Mouse (Mus musculus) forebrain, embryonic 15.5 days (tissue): ENCODE measurements around the gene Prnd. TPM values are rescaled to one million over a fixed set of nuclear protein-coding genes. Genes with fewer than 3 reads are reported as not detected.
A peak's percentile ranks its signal among the peaks of the same experiment; 100 is the strongest.

Experiments
- ATAC-seq: fragments of 200-750 bp; cut with Nextera tagmentation; replicated peaks from 2 replicates; pipeline ENCODE4 v1.8.0; 2017; ENCODE audit warnings: mild to moderate bottlenecking, moderate TSS enrichment, moderate library complexity
- H3K27ac ChIP-seq: fragments of 300-500 bp; sonication (generic); replicated peaks from 2 replicates; pipeline ENCODE4 v1.5.1; 2015; ENCODE audit warnings: mild to moderate bottlenecking, inconsistent platforms
- H3K27me3 ChIP-seq: fragments of 300-500 bp; sonication (generic); 2 replicates; pipeline ENCODE4 v1.6.1; 2015; ENCODE audit warnings: inconsistent platforms
- H3K36me3 ChIP-seq: fragments of 300-500 bp; sonication (generic); 2 replicates; pipeline ENCODE4 v1.6.1; 2015; ENCODE audit warnings: mild to moderate bottlenecking, inconsistent platforms
- H3K4me1 ChIP-seq: fragments of 300-500 bp; sonication (generic); 2 replicates; pipeline ENCODE4 v1.6.1; 2015; ENCODE audit warnings: inconsistent platforms
- H3K4me2 ChIP-seq: fragments of 300-500 bp; sonication (generic); replicated peaks from 2 replicates; pipeline ENCODE4 v1.6.1; 2015; ENCODE audit warnings: mild to moderate bottlenecking, inconsistent platforms
- H3K4me3 ChIP-seq: fragments of 300-500 bp; sonication (generic); 2 replicates; pipeline ENCODE4 v1.5.1; 2015; ENCODE audit warnings: mild to moderate bottlenecking, inconsistent platforms
- H3K9ac ChIP-seq: fragments of 300-500 bp; sonication (generic); replicated peaks from 2 replicates; pipeline ENCODE4 v1.6.1; 2015; ENCODE audit warnings: mild to moderate bottlenecking, inconsistent platforms
- H3K9me3 ChIP-seq: fragments of 300-500 bp; sonication (generic); 2 replicates; pipeline ENCODE4 v1.6.1; 2016; ENCODE audit warnings: inconsistent platforms
- WGBS: fragments of 180-500 bp; shearing (Covaris S2); methylation state at CpG from one replicate; pipeline ENCODE4 v1.1.7; 2015; ENCODE audit warnings: mixed read lengths; 5-methylcytosine and 5-hydroxymethylcytosine counted together
- polyA plus RNA-seq: library from polyadenylated mRNA; unstranded; fragments of >200 nt; fragmentation: Nextera tagmentation; extraction: Ambion mirVana; gene quantifications from 2 replicates; pipeline ENCODE4 v1.2.1, GENCODE M21; 2015

The Prnd gene
- polyA plus RNA-seq, 1 experiment from 2014 or later = 10.0 TPM

DNA sequence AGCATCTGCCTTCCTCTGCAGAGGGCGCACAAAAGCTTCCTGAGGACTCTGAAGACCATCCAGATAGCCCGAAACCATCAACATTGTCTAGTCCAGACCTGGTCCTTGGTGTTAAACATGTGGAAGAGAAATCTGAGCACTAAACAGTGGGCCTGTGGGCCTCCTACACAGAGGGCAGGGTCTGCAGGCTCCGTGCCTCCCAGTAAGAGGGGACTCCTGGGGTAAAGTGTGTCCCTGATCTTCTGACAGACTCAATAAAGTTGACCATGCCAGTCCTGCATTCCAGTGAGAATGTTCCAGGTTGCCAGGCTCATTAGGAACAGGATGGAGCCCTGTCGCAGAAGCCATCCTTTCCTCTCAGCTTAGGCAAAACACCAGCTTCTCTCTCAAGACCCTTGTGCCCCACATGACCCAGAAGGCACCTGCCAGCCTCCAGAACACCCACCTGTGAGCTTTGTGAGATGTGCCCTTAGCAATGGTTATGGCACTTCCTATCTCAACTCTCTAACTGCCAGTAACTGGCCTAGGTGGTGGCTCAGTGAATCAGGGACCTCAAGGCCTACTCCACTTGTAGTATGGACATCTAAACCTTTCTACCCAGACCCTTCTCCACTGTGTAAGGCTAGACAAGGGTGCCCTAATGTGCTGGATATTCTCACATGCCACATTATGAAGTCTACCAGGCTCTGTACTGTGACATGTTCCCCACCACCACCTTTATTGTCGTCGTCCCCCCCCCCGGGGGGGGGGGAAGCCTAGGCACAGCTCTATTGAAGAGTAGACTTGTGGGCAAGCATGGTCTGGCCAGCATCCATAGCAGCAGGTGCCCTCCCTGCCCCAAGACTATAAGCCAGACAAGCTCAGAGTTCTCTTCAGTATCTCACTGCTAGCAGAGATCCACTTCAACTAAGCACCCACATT lies 5.9 kb downstream of the Prnd start:
- Histone ChIP-seq H3K36me3 (no peaks in the 10 kb centered on the region), H3K27ac (no peak overlapping the region), H3K27me3 (peaks cover 18% of the 10 kb centered on the region), H3K9ac (no peak overlapping the region), H3K4me1 (peaks cover 7% of the 10 kb centered on the region; the same call in 1 of the 2 replicates), H3K4me2 (no peak overlapping the region), H3K9me3 (no peaks in the 10 kb centered on the region), H3K4me3 (no peak overlapping the region)
- 85% methylated on average over 7 of the region's 7 CpGs for WGBS
- no peak for ATAC-seq

DNA sequence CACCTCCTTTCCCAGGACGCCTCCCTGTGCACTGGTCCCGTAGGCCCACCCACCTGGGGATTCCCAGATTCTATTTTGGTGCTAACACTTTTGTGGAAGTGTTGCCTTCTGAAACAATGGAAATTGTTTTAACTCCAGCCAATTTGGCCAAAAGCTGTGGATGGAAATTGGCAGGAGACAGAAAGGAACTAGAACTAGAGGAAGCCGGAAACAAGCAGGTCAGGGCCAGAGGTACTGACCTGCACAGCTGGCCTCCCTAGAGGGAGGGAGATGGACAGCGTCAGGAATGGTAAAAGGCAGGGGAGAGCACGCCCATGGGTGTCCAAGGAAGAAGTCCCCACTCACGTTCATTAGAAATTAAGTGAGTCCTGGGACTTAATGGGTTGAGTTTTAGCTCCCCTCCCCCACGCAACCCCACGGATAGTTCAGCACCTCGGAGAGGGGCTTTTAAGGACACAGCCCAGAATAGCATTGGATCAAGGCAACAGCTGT lies 7.1 kb downstream of the Prnd start:
- Histone ChIP-seq H3K27me3 (peaks cover 15% of the 10 kb centered on the region), H3K4me3 (no peak overlapping the region), H3K9ac (no peak overlapping the region), H3K4me1 (peaks cover 7% of the 10 kb centered on the region; the same call in 1 of the 2 replicates), H3K36me3 (no peaks in the 10 kb centered on the region), H3K27ac (no peak overlapping the region), H3K4me2 (no peak overlapping the region), H3K9me3 (no peaks in the 10 kb centered on the region)
- 55% methylated on average over 9 of the region's 9 CpGs for WGBS
- ATAC-seq = no peak

DNA sequence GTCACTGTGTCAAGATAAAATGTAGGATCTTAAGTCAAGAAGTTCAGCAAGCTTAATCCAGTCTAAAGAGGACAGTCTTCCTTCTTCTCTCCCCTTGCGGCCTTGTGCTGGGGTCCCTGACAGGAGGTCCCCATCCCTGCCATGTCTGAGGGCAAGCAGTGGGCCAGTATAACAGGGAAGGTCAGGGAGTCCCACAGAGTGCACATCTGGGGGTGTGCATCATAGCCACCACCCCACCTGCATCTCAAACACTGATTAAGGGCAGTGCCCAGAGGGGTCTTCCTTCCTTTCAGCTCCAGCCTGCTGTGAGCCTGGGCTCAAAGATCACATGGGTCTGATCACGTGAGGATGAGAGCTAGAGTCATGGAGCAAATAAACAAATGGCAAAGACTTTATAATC lies 11.0 kb downstream of the Prnd start:
- no peaks in the 10 kb centered on the region for H3K36me3 ChIP-seq
- no peak overlapping the region for H3K27ac ChIP-seq
- no peak overlapping the region for H3K4me3 ChIP-seq
- H3K9ac ChIP-seq = no peak overlapping the region
- 75% methylated on average over 2 of the region's 2 CpGs for WGBS
- ATAC-seq = no peak
- H3K9me3 ChIP-seq = no peaks in the 10 kb centered on the region
- H3K4me2 ChIP-seq = no peak overlapping the region
- no peaks in the 10 kb centered on the region for H3K27me3 ChIP-seq
- no peaks in the 10 kb centered on the region for H3K4me1 ChIP-seq

DNA sequence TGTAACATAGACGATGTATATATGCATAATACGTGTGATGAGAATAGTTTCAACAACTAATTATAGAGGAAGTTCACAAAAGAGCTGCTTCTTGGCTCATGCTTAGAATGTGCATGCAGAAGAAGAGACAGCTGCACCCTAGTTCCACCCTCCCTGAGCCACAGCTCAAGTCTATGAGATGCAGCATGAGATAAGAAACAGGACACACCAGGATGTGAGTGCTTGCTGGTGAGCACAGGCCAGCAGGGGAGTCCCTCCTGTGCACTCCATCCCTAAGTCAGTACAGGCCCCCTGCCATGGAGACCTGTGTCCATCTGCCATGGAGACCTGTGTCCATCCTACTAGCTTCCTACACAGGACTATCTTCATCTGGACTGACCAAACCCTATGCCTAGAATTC lies 19.9 kb downstream of the Prnd start:
- ATAC-seq = no peak
- H3K4me1 ChIP-seq = no peaks in the 10 kb centered on the region
- H3K9me3 ChIP-seq = no peaks in the 10 kb centered on the region
- H3K4me2 ChIP-seq = no peak overlapping the region
- no peak overlapping the region for H3K27ac ChIP-seq
- H3K36me3 ChIP-seq = no peaks in the 10 kb centered on the region
- WGBS = 88% methylated on average over 2 of the region's 2 CpGs
- no peaks in the 10 kb centered on the region for H3K27me3 ChIP-seq
- H3K9ac ChIP-seq = no peak overlapping the region
- no peak overlapping the region for H3K4me3 ChIP-seq

DNA sequence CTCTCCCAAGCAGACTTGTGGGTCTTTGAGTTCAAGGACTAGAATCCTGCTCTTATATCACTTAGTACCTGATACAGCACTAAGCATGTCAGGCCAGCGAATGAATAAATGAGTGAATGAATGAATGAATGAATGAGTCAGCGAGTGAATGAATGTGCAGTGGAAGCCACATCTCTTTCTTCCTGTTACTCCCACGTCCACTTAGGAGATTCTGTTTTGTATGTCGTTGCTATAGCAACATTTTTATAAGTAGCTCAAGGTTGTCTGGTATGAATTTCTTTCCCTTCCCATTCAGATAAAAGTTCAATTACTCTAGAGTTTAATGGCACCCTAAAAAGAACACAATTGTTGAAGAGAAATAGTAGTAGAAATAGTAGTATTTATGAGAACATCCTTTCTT lies 20.4 kb downstream of the Prnd start:
- Histone ChIP-seq H3K36me3 (no peaks in the 10 kb centered on the region), H3K4me3 (no peak overlapping the region), H3K9me3 (no peaks in the 10 kb centered on the region), H3K27me3 (no peaks in the 10 kb centered on the region), H3K4me1 (no peaks in the 10 kb centered on the region), H3K27ac (no peak overlapping the region), H3K4me2 (no peak overlapping the region), H3K9ac (no peak overlapping the region)
- 79% methylated on average over 4 of the region's 4 CpGs for WGBS
- ATAC-seq = no peak

DNA sequence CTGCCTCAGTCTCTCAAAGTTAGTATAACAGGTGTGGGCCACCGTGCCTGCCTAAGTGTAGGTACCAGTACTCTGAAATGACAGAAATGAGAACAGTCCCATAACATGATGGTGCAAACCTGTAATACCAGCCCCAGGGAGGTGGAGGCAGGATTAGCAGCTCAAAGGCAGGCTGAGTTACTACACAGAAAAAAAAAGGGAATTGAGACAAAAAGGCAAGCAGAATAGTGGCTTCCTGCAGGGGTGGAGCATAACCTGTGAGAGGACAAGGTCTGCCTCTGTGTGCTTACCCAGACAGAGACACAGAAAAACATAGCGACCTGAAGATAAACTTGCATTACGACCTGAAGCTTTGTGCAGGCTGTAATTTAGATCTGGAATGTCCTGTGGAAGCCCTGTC lies 26.0 kb downstream of the Prnd start:
- 73% methylated on average over 3 of the region's 3 CpGs for WGBS
- Histone ChIP-seq H3K9ac (no peak overlapping the region), H3K4me1 (no peaks in the 10 kb centered on the region), H3K27ac (no peak overlapping the region), H3K27me3 (no peaks in the 10 kb centered on the region), H3K4me3 (no peak overlapping the region), H3K36me3 (no peaks in the 10 kb centered on the region), H3K4me2 (no peak overlapping the region), H3K9me3 (no peaks in the 10 kb centered on the region; the same call in 1 of the 2 replicates)
- no peak for ATAC-seq

DNA sequence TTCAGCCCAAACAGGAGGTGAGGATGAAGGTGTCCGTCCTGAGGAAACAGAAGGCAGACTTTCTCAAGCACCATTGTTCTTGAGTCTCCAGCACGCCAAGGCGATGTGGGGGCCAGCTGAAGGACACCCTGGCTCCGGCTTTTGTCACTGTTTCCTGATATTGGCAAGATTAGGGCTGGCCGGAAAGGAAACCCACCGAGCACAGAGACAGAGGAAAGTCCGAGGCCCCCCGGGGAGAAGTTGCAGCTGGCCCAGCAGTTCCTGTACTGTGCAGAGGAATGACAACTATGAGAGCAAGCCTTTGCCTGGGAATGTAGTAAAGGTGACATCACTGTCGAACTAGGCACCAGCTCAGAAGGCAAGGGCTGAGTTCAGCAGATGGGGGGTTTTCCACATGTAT lies 30.2 kb downstream of the Prnd start:
- H3K27me3 ChIP-seq = no peaks in the 10 kb centered on the region
- no peak overlapping the region for H3K9ac ChIP-seq
- H3K4me3 ChIP-seq = no peak overlapping the region
- WGBS = 45% methylated on average over 9 of the region's 9 CpGs
- ATAC-seq = no peak
- no peak overlapping the region for H3K27ac ChIP-seq
- H3K9me3 ChIP-seq = no peaks in the 10 kb centered on the region; the same call in 1 of the 2 replicates
- no peak overlapping the region for H3K4me2 ChIP-seq
- H3K4me1 ChIP-seq = no peaks in the 10 kb centered on the region
- no peaks in the 10 kb centered on the region for H3K36me3 ChIP-seq

DNA sequence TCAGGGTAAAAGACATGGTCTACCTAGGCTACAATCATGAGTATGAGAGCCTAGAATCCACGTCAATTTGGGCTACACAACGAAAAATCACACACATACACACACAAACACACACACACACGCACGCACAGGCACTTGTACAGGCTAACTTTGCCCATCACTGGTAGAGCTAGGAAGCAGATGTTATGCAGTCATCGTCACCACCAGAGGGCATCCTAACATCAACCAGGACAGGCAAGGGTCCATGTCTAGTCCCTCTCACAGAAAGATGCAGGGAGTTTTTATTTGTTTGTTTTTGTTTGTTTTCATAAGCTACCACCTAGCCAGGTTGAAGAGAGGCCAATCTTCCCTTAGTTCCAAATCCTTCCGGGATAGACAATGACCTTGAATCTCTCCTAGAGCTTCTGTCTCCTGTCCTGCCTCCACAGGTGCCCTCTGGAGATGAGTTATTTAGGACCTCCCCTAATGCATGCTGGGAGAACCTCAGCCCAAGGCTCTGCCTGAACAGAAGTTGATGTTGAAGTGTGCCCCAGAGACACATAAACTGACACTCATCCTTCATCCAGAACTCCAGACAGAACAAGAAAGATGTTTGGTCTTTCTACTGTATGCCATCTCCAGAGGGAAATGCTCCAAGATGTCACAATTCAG lies 32.0 kb downstream of the Prnd start:
- WGBS = 16% methylated on average over 6 of the region's 6 CpGs
- Histone ChIP-seq H3K27ac (no peak overlapping the region), H3K4me2 (no peak overlapping the region), H3K9me3 (no peaks in the 10 kb centered on the region; the same call in 1 of the 2 replicates), H3K36me3 (no peaks in the 10 kb centered on the region), H3K4me3 (no peak overlapping the region), H3K4me1 (no peaks in the 10 kb centered on the region), H3K9ac (no peak overlapping the region), H3K27me3 (no peaks in the 10 kb centered on the region)
- peak; percentile 91; the same call in 1 of the 2 replicates for ATAC-seq

DNA sequence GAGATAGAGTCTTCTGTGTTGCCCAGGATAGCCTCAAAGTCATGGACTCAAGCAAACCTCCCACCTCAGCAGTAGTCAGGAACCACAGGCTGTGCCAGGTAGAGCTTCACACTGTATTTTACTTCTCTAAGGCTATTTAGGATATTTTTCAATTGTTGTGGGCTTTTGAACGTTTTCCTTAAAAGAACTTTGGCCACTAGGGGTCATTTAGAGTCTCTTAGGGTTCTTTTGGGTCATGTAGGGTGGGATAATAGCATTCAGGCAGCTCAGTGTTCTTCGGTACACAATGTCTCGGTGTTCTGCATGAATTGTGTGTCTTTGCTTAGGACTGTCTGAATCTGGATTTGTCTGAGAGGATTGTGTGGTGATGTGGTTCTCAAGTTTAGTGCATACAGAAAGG lies 37.3 kb downstream of the Prnd start:
- H3K9me3 ChIP-seq = no peaks in the 10 kb centered on the region
- H3K4me1 ChIP-seq = no peaks in the 10 kb centered on the region
- WGBS = 41% methylated on average over 3 of the region's 3 CpGs
- H3K27ac ChIP-seq = no peak overlapping the region
- ATAC-seq = no peak
- H3K4me2 ChIP-seq = no peak overlapping the region
- H3K4me3 ChIP-seq = no peak overlapping the region
- H3K9ac ChIP-seq = no peak overlapping the region
- H3K27me3 ChIP-seq = no peaks in the 10 kb centered on the region
- H3K36me3 ChIP-seq = no peaks in the 10 kb centered on the region

DNA sequence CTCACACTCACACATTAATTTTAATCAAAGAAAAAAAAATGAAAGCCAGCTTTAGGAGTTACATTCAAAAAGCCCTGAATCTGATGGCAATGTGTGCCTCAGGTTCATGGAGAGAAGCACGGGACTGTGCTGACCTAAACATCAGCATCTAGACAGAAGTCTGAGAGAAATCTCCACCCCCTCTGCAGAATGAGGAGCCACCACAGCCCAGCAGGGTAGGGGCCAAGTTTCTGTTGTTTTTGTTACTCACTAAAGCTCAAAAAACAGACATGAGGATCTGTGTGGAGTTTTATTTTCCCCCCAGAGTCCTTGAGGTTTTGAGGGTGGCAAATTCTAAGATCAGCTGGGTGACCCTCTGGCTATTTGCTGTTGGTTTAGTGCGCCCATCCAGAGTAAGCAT lies 37.9 kb downstream of the Prnd start:
- no peak for ATAC-seq
- no peaks in the 10 kb centered on the region for H3K27me3 ChIP-seq
- H3K4me1 ChIP-seq = peaks cover 5% of the 10 kb centered on the region; the same call in 1 of the 2 replicates
- no peak overlapping the region for H3K4me2 ChIP-seq
- WGBS = 86% methylated on average over 2 of the region's 2 CpGs
- H3K27ac ChIP-seq = no peak overlapping the region
- H3K36me3 ChIP-seq = no peaks in the 10 kb centered on the region
- H3K4me3 ChIP-seq = no peak overlapping the region
- H3K9ac ChIP-seq = no peak overlapping the region
- no peaks in the 10 kb centered on the region for H3K9me3 ChIP-seq

DNA sequence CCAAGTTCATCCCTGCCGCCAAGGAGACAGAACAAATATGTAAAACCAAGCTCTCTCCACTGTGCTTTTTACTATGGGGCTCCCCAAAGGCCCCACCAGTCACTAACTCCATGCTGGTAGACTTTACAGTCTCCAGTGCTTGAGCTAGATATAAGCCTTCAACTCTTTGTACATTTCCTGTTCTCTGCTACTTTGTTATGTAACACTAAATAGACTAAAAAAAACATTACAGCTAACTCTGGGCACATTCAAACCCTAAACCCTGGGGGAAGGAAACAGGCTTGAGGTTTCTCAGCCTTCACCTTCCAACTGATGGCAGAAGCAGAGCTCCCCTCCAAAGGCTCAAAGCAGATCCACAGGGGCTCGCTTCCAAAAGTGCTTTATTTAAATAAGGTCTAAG lies 41.8 kb downstream of the Prnd start:
- no peaks in the 10 kb centered on the region for H3K9me3 ChIP-seq
- ATAC-seq = no peak
- WGBS = 81% methylated on average over 2 of the region's 2 CpGs

DNA sequence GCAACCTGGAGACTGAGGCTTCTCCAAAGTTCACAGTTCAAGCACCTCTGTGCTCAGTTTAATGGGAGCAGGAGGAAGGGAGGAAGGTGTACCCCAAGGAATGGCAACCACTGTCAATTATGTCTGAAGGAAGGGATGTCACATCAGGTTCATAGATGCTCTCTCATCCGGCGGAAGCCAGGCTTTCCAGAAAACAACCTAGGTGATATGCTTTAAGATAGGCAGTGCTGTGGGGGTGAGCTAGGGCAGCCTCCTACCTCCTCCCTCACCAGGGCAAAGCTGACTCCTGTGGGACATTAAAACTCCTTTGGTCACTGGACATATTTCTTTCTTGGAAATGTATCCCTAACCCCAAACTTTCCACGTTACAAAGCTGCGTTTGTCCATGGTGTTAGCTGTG lies 42.5 kb downstream of the Prnd start:
- Histone ChIP-seq H3K36me3 (peaks cover 23% of the 10 kb centered on the region; the same call in 1 of the 2 replicates), H3K27ac (no peak overlapping the region), H3K4me3 (no peak overlapping the region), H3K9ac (no peak overlapping the region), H3K9me3 (no peaks in the 10 kb centered on the region), H3K27me3 (no peaks in the 10 kb centered on the region), H3K4me1 (peaks cover 8% of the 10 kb centered on the region; the same call in 1 of the 2 replicates), H3K4me2 (no peak overlapping the region)
- no peak for ATAC-seq
- WGBS = 69% methylated on average over 4 of the region's 4 CpGs

More for the DNA sequence above, 41.8 kb downstream of the Prnd start:
- no peaks in the 10 kb centered on the region for H3K27me3 ChIP-seq
- no peak overlapping the region for H3K27ac ChIP-seq
- peaks cover 8% of the 10 kb centered on the region; the same call in 1 of the 2 replicates for H3K4me1 ChIP-seq
- H3K4me3 ChIP-seq = no peak overlapping the region
- no peak overlapping the region for H3K4me2 ChIP-seq
- no peak overlapping the region for H3K9ac ChIP-seq
- H3K36me3 ChIP-seq = peaks cover 20% of the 10 kb centered on the region; the same call in 1 of the 2 replicates
